Mouse (Mus musculus) forebrain, postnatal 0 days (tissue): ENCODE measurements at regions not wholly inside any gene's neighbourhood (a gene's known extent, or its start where the extent isn't known, plus 50 kb on each side); places are given as distances from the start of the nearest gene placed in this dataset.
A peak's percentile ranks its signal among the peaks of the same experiment; 100 is the strongest.

Experiments used
- ATAC-seq: fragments of 200-750 bp; cut with Nextera tagmentation; 2 replicates; pipeline ENCODE4 v1.8.0; 2017; ENCODE audit warnings: mild to moderate bottlenecking, moderate library complexity
- DNase-seq: peaks from one replicate; pipeline ENCODE4 v3.0.0-alpha.2; 2015
- H3K27ac ChIP-seq: fragments of 300-500 bp; sonication (generic); 2 replicates; pipeline ENCODE4 v1.5.1; 2014; ENCODE audit warnings: low read depth, mild to moderate bottlenecking, antibody characterized with exemption, low read length, moderate library complexity, mixed read lengths
- H3K27me3 ChIP-seq: fragments of 300-500 bp; sonication (generic); 2 replicates; pipeline ENCODE4 v1.6.1; 2014; ENCODE audit warnings: mild to moderate bottlenecking, low read length, mixed read lengths; ENCODE audit not compliant: insufficient read depth
- H3K36me3 ChIP-seq: fragments of 300-500 bp; sonication (generic); 2 replicates; pipeline ENCODE4 v1.6.1; 2014; ENCODE audit warnings: mild to moderate bottlenecking, moderate library complexity; ENCODE audit not compliant: insufficient read depth
- H3K4me1 ChIP-seq: fragments of 300-500 bp; sonication (generic); 2 replicates; pipeline ENCODE4 v1.6.1; 2014; ENCODE audit warnings: antibody characterized with exemption; ENCODE audit not compliant: insufficient read depth
- H3K4me2 ChIP-seq: fragments of 300-500 bp; sonication (generic); 2 replicates; pipeline ENCODE4 v1.6.1; 2014; ENCODE audit warnings: low read depth, mild to moderate bottlenecking, moderate library complexity
- H3K4me3 ChIP-seq: fragments of 300-500 bp; sonication (generic); 2 replicates; pipeline ENCODE4 v1.5.1; 2014; ENCODE audit warnings: low read depth, low read length, mixed read lengths
- H3K9ac ChIP-seq: fragments of 300-500 bp; sonication (generic); 2 replicates; pipeline ENCODE4 v1.6.1; 2014; ENCODE audit warnings: mild to moderate bottlenecking
- H3K9me3 ChIP-seq: fragments of 300-500 bp; sonication (generic); 2 replicates; pipeline ENCODE4 v1.6.1; 2016; ENCODE audit warnings: low read length
- CTCF ChIP-seq: sonication (generic); IDR thresholded peaks from 2 replicates; pipeline ENCODE4 v1.5.1; 2016; ENCODE audit warnings: antibody characterized with exemption, control low read depth, low read depth
- WGBS: fragments of 180-500 bp; shearing (Covaris S2); extraction: QIAGEN DNeasy Blood & Tissue Kit; methylation state at CpG from one replicate; pipeline ENCODE4 v1.1.7; 2014; 5-methylcytosine and 5-hydroxymethylcytosine counted together

GRCm38 (mm10) chr2:82828222-82828621 lies 115.2 kb upstream of the Fsip2 start:
- TF ChIP-seq CTCF, result no peak
- no peaks in the 10 kb centered on the region for H3K36me3 ChIP-seq
- no peak overlapping the region for H3K9ac ChIP-seq
- ATAC-seq (no peak), DNase-seq (no peak)
- H3K4me2 ChIP-seq, result no peak overlapping the region
- H3K4me1 ChIP-seq, result no peaks in the 10 kb centered on the region
- 20% methylated on average over 1 of the region's 1 CpGs for WGBS
- no peak overlapping the region for H3K4me3 ChIP-seq
- no peak overlapping the region for H3K27ac ChIP-seq
- no peaks in the 10 kb centered on the region for H3K9me3 ChIP-seq
- H3K27me3 ChIP-seq, result no peaks in the 10 kb centered on the region

- DNase-seq, result no peak
- no peak overlapping the region for H3K9ac ChIP-seq
- no peaks in the 10 kb centered on the region for H3K4me1 ChIP-seq
- H3K9me3 ChIP-seq, result no peaks in the 10 kb centered on the region
- no peak overlapping the region for H3K4me3 ChIP-seq
- no peak for TF ChIP-seq CTCF
- no peaks in the 10 kb centered on the region for H3K27me3 ChIP-seq
- no peak for ATAC-seq
- H3K4me2 ChIP-seq, result no peak overlapping the region
- H3K36me3 ChIP-seq, result no peaks in the 10 kb centered on the region
- H3K27ac ChIP-seq, result no peak overlapping the region
- WGBS, result 90% methylated on average over 2 of the region's 2 CpGs
These were observed 103.6 kb upstream of the Fsip2 start for GRCm38 (mm10) chr2:82839852-82840251.

- no peak overlapping the region for H3K27ac ChIP-seq
- no peak for TF ChIP-seq CTCF
- 17% methylated on average over 3 of the region's 3 CpGs for WGBS
- H3K36me3 ChIP-seq, result no peaks in the 10 kb centered on the region
- no peaks in the 10 kb centered on the region for H3K27me3 ChIP-seq
- H3K4me2 ChIP-seq, result no peak overlapping the region
- DNase-seq (peak; percentile 8), ATAC-seq (peak; percentile 66; the same call in 1 of the 2 replicates)
- peaks cover 3% of the 10 kb centered on the region; the same call in 1 of the 2 replicates for H3K4me1 ChIP-seq
- H3K9me3 ChIP-seq, result no peaks in the 10 kb centered on the region
- no peak overlapping the region for H3K4me3 ChIP-seq
- no peak overlapping the region for H3K9ac ChIP-seq
These were observed 96.2 kb upstream of the Fsip2 start for GRCm38 (mm10) chr2:82847271-82847670.

- Histone ChIP-seq H3K9ac (no peak overlapping the region), H3K9me3 (no peaks in the 10 kb centered on the region), H3K4me1 (peaks cover 3% of the 10 kb centered on the region; the same call in 1 of the 2 replicates), H3K27me3 (no peaks in the 10 kb centered on the region), H3K4me3 (no peak overlapping the region), H3K27ac (no peak overlapping the region), H3K4me2 (no peak overlapping the region), H3K36me3 (no peaks in the 10 kb centered on the region)
- DNase-seq (peak; percentile 11), ATAC-seq (no peak; the same call in 1 of the 2 replicates)
- 21% methylated on average over 6 of the region's 6 CpGs for WGBS
- TF ChIP-seq CTCF, result no peak
These were observed 95.7 kb upstream of the Fsip2 start for GRCm38 (mm10) chr2:82847692-82848091.
